Mouse (Mus musculus) erythroblast, embryonic 14.5 days (primary cell): ENCODE results near the gene Megf11. TPM values are rescaled to one million over a fixed set of nuclear protein-coding genes. Genes with fewer than 3 reads are reported as not detected.

Experiments used
- H3K27me3 ChIP-seq: 2 replicates; pipeline ENCODE4 v1.6.1; 2012; ENCODE audit warnings: inconsistent platforms; ENCODE audit not compliant: control insufficient read depth
- H3K36me3 ChIP-seq: 2 replicates; pipeline ENCODE4 v1.6.1; 2012; ENCODE audit warnings: mild to moderate bottlenecking, inconsistent platforms; ENCODE audit not compliant: control insufficient read depth
- H3K4me1 ChIP-seq: 2 replicates; pipeline ENCODE4 v1.6.1; 2012; ENCODE audit warnings: inconsistent platforms; ENCODE audit not compliant: control insufficient read depth
- H3K4me3 ChIP-seq: replicated peaks from 2 replicates; pipeline ENCODE3; 2012; ENCODE audit warnings: moderate library complexity, mild to moderate bottlenecking, inconsistent platforms
- H3K9me3 ChIP-seq: 2 replicates; pipeline ENCODE4 v1.6.1; 2012; ENCODE audit warnings: low read length, inconsistent platforms, mixed read lengths; ENCODE audit not compliant: control insufficient read depth
- GATA1 ChIP-seq: IDR thresholded peaks from 2 replicates; pipeline ENCODE4 v1.6.1; 2012; ENCODE audit warnings: low read length, inconsistent platforms, mixed read lengths
- TAL1 ChIP-seq: IDR thresholded peaks from 3 replicates; pipeline ENCODE4 v1.6.1; 2012; ENCODE audit warnings: low read length, inconsistent platforms, mixed read lengths
- polyA plus RNA-seq: library from polyadenylated mRNA; stranded (reverse); fragments of >175 nt; gene quantifications from 2 replicates; pipeline ENCODE4 v1.2.3, GENCODE M21; 2012

Gene Megf11
- polyA plus RNA-seq, 1 experiment = not detected

DNA sequence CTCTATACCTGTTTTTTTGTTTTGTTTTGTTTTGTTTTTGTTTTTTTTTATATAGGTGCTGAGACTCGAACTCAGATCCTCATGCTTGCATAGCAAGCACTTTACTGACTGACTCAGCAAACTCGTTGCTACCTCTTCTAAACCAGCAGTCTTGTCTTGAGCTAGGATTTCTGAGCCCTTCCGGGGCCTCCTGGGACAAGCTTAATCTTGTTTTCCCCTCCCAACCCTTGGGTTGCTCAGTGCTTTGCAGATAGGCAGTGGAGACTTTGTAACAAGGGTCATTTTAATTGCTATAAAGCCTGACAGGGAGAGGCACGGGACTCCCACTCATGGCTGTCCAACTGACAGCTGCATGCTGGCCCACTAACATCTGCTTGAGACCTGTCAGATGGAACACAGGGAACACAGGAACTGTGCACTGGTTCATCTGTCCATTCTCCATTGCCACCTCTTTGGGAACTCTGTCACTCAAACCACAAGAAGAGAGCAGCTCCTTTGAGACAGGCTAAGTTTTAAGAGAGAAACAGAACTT lies 147.4 kb downstream of the Megf11 start:
- H3K4me1 ChIP-seq = peaks cover 89% of the 10 kb centered on the region

DNA sequence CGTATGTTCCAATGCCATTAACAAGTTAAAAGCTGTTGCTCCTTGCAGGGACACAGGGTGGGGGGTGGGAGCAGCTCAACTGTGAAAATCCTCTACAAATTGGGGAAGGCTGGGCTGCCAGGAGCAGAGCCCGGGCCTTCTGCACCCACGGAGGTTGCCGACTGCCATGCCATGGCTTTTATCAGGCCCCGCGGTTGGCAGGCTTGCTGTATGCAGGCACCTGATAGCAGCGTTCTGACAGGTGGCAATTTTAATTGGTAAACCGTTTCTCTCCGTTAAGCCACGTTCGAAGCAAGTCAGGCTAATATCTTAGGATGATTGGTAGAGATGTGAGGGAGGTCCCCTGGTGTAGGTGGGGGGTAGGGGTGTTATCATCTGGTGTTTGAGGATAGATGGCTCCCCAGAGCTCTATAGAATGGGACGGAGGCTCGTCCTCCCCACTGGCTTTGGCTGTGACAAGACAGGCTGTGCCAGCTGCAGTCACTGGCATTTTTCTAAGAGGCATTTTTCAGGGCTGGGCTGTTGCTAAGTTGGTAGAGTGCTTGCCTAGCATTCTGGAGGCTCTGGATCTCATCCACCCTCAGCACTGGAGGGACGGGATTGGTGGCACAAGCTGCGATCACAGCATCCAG lies 148.2 kb downstream of the Megf11 start:
- H3K9me3 ChIP-seq = no peaks in the 10 kb centered on the region
- H3K4me1 ChIP-seq = peaks cover 88% of the 10 kb centered on the region
- TF ChIP-seq GATA1 (peak; percentile 99), TAL1 (peak; percentile 97)
- no peaks in the 10 kb centered on the region for H3K27me3 ChIP-seq
- peak overlapping the region; percentile 49 for H3K4me3 ChIP-seq
- peaks cover 16% of the 10 kb centered on the region; the same call in 1 of the 2 replicates for H3K36me3 ChIP-seq

More for the DNA sequence above, 147.4 kb downstream of the Megf11 start:
- no peaks in the 10 kb centered on the region for H3K9me3 ChIP-seq
- no peak for TF ChIP-seq TAL1
- TF ChIP-seq GATA1 = no peak
- H3K36me3 ChIP-seq = peaks cover 16% of the 10 kb centered on the region; the same call in 1 of the 2 replicates
- H3K4me3 ChIP-seq = peak overlapping the region; percentile 30
- no peaks in the 10 kb centered on the region for H3K27me3 ChIP-seq

DNA sequence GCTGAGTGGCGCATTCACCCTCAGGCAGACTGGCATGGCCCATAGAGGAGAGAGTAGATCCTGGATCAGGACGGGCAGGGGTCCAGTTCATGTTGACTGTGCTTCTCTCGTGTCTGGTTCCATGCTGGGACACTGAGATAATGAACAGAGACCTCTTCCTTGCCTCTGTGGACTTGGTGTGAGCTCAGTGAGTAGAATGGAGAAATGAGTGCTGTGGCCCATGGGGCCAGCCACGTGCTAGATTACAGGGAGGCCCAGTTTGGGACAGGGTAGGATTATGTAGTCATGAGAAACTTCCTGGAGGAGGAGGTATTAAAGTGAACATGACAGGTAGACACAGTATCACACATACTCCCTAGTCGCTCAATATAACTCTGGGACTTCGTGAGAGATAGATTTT lies 148.9 kb downstream of the Megf11 start:
- Histone ChIP-seq H3K27me3 (no peaks in the 10 kb centered on the region), H3K36me3 (peaks cover 16% of the 10 kb centered on the region; the same call in 1 of the 2 replicates), H3K4me1 (peaks cover 85% of the 10 kb centered on the region), H3K4me3 (peak overlapping the region; percentile 49), H3K9me3 (no peaks in the 10 kb centered on the region)
- TF ChIP-seq TAL1 (no peak), GATA1 (no peak)

DNA sequence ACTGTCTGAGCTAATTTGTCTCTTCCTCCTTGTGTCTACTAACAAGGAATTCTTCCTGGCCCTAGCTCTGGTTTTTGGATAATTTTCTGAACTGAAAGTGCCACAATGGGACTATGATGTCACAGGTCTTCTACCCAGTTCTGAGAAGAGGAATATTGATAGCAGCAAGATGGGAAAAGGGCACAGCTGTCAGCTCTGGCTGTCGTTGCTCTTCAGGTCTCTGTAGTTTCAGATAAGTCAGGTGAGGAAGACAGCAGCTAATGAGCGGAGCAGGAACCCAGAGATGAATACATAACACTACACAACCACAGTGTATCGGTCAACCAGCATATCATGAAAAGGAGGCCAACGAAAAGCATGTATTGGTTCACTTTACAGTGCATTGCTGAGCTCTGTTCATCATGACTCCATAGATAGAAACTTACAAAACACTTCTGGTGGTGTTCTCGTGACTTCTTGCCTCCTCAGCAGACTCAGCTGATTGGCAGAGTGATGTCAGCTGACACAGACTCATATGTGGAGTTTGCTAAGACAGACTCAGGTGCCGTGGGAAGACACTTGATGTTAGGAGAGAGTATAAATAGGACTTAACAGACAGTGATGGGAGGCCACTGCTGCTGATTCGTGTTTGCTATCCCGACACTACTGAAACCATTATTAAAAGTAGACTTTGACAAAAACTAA lies 149.6 kb downstream of the Megf11 start:
- H3K9me3 ChIP-seq = no peaks in the 10 kb centered on the region
- peaks cover 16% of the 10 kb centered on the region; the same call in 1 of the 2 replicates for H3K36me3 ChIP-seq
- H3K4me3 ChIP-seq = peak overlapping the region; percentile 12
- H3K27me3 ChIP-seq = no peaks in the 10 kb centered on the region
- TF ChIP-seq GATA1 (no peak), TAL1 (no peak)
- peaks cover 79% of the 10 kb centered on the region for H3K4me1 ChIP-seq

- H3K4me3 ChIP-seq = no peak overlapping the region
- H3K4me1 ChIP-seq = peaks cover 63% of the 10 kb centered on the region
- peaks cover 14% of the 10 kb centered on the region; the same call in 1 of the 2 replicates for H3K36me3 ChIP-seq
- H3K9me3 ChIP-seq = no peaks in the 10 kb centered on the region
- TF ChIP-seq TAL1 (no peak), GATA1 (no peak)
- no peaks in the 10 kb centered on the region for H3K27me3 ChIP-seq
Measured at GRCm38 (mm10) chr9:64537821-64538220, 152.4 kb downstream of the Megf11 start.

DNA sequence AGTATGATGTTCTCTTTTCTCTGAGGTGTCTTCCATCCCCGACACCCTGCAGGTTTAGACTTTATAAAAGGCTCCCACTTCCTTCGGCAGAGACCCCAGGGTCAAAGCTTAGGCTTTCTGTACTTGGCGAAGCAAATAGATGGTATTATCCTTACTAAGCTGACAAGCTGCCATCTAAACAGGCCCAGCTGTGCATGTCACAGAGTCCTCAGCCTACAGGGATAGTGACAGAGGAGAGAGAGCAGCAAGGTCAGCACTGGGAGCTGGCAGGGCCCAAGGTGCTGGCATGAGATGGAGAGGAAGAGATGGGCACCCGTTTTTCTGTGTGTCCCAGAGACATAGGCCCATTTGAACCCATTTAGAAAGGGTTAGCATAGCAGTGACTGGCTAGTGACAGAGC lies 156.8 kb downstream of the Megf11 start:
- Histone ChIP-seq H3K4me3 (no peak overlapping the region), H3K36me3 (no peaks in the 10 kb centered on the region), H3K4me1 (peaks cover 28% of the 10 kb centered on the region), H3K27me3 (no peaks in the 10 kb centered on the region), H3K9me3 (no peaks in the 10 kb centered on the region)
- no peak for TF ChIP-seq GATA1
- no peak for TF ChIP-seq TAL1

- no peak overlapping the region for H3K4me3 ChIP-seq
- no peak for TF ChIP-seq GATA1
- no peak for TF ChIP-seq TAL1
- H3K9me3 ChIP-seq = no peaks in the 10 kb centered on the region
- H3K4me1 ChIP-seq = peaks cover 24% of the 10 kb centered on the region
- H3K27me3 ChIP-seq = no peaks in the 10 kb centered on the region
- H3K36me3 ChIP-seq = no peaks in the 10 kb centered on the region
Measured at GRCm38 (mm10) chr9:64543125-64543524, 157.7 kb downstream of the Megf11 start.

GRCm38 (mm10) chr9:64546344-64546991 lies 161.0 kb downstream of the Megf11 start:
- Histone ChIP-seq H3K9me3 (no peaks in the 10 kb centered on the region), H3K4me3 (no peak overlapping the region), H3K36me3 (no peaks in the 10 kb centered on the region), H3K4me1 (peaks cover 19% of the 10 kb centered on the region), H3K27me3 (0 out of 2 replicates have a peak, but pooled peaks cover 2% of the 10 kb centered on the region)
- no peak for TF ChIP-seq TAL1
- TF ChIP-seq GATA1 = no peak

DNA sequence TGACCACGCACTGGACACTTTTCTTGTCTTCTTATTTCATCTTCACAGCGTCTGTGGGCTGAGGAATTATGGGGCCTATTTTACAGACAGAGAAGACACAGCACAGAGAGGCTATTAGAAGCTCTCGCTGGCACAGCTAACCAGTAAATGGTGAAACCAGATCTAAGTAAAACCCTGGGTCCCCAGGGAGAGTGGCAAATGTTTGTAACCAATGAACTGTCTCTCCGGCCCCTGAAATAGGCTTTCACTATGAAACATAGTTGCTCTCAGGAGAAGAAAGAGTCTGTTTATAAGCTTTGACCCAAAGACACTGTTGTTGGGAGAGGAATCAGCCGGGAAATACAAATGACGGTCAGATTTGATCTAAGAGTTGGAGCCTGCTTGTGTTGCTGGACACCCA lies 162.9 kb downstream of the Megf11 start:
- Histone ChIP-seq H3K36me3 (no peaks in the 10 kb centered on the region), H3K27me3 (peaks cover 8% of the 10 kb centered on the region; the same call in 1 of the 2 replicates), H3K4me3 (no peak overlapping the region), H3K9me3 (no peaks in the 10 kb centered on the region), H3K4me1 (peaks cover 16% of the 10 kb centered on the region)
- TF ChIP-seq TAL1 (no peak), GATA1 (no peak)
